In the genomic region with DNA sequence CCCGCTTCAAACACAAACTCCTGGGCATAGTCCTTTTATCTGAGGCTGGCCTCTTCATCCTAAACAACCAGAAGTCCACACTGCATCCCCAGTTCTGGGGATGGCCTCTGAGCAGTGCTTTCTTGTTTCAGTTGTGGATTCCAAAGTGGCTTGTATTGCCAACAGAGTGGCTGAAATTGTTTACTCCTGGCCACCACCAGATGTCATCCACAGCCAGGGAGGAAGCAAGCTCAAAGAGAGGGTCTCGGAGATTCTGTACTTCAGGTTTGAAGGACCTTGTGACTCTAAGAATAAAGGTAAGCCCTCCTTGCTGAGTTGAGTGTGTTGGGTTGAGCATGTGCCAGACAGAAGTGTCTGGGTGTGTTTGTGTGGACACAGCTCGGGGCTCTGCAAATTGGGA, we compare ENCODE assay signal across 15 mouse cellular contexts. TPM values are rescaled to one million over a fixed set of nuclear protein-coding genes. Genes with fewer than 3 reads are reported as not detected.
DNase-seq lines count a peak whose midpoint lies in the region; ATAC-seq and TF ChIP-seq lines count a peak whose summit lies in the region.
"Had no signal": no experiment of that assay in that cellular context is flagged by ENCODE, and none has a peak within 500 bp of the region (broad histone marks: within the 10 kb centered on the region; RNA-seq: fewer than 3 reads in every experiment).

No protein-coding gene starts in this region.

- no peaks in the 10 kb centered on the region for H3K36me3 ChIP-seq in hindbrain, postnatal 0 days (ENCODE audit: insufficient read depth, low read length)
- no peaks in the 10 kb centered on the region for H3K36me3 ChIP-seq in hindbrain, embryonic 10.5 days
- H3K36me3 ChIP-seq in liver, postnatal 0 days (replicated peaks; ENCODE audit: insufficient read depth, low read length), result no peaks in the 10 kb centered on the region
- no peaks in the 10 kb centered on the region for H3K36me3 ChIP-seq in liver, embryonic 11.5 days (ENCODE audit: control insufficient read depth, insufficient read depth, low read length)
- H3K36me3 ChIP-seq: neural tube, embryonic 12.5 days; stomach, embryonic 15.5 days had no signal

- ATAC-seq in hindbrain, postnatal 0 days, result no peak
- ATAC-seq in liver, postnatal 0 days, result no peak
- ATAC-seq in liver, embryonic 11.5 days (replicated peaks; ENCODE audit: low FRiP score), result no peak
- ATAC-seq: midbrain, embryonic 16.5 days had no signal

- peak; percentile 74 for TF ChIP-seq CTCF in hindbrain, postnatal 0 days (IDR thresholded peaks at IDR 0.05; ENCODE audit: low read depth)
- peak; percentile 37 for TF ChIP-seq CTCF in liver, postnatal 0 days (IDR thresholded peaks at IDR 0.05; ENCODE audit: low read depth)
- peak; percentile 49; the same call in 1 of the 2 replicates for TF ChIP-seq CTCF in brain, embryonic 14.5 days (IDR thresholded peaks at IDR 0.05; ENCODE audit: borderline replicate concordance, extremely low read depth, insufficient read depth, insufficient read length)

- peak; percentile 30 for DNase-seq in embryo, embryonic 10.5 days (ENCODE audit: low spot score)
- DNase-seq in embryo, embryonic 10 days (ENCODE audit: low spot score), result no peak
- DNase-seq in hindbrain, postnatal 0 days (ENCODE audit: low spot score), result peak; percentile 57
- DNase-seq in hindbrain, embryonic 10.5 days (ENCODE audit: low spot score), result no peak
- no peak for DNase-seq in liver, postnatal 0 days
- no peak for DNase-seq in liver, embryonic 11.5 days (ENCODE audit: low spot score)
- peak; percentile 55 for DNase-seq in brain, embryonic 14.5 days (ENCODE audit: low read depth)
- no peak for DNase-seq in spleen, postnatal 10 days (ENCODE audit: low spot score in 2 of 2)
- DNase-seq: adrenal gland, postnatal 36 days; lung, postnatal 4 days; thymus, postnatal 25 days had no signal

- WGBS in hindbrain, postnatal 0 days, result 72% methylated on average over 3 of the region's 3 CpGs
- WGBS in hindbrain, embryonic 10.5 days, result 85% methylated on average over 3 of the region's 3 CpGs
- WGBS in liver, postnatal 0 days (ENCODE audit: insufficient replicate concordance), result 76% methylated on average over 3 of the region's 3 CpGs
- WGBS in liver, embryonic 11.5 days, result 77% methylated on average over 3 of the region's 3 CpGs

- TF ChIP-seq POLR2A in brain, embryonic 14.5 days (IDR thresholded peaks at IDR 0.05; ENCODE audit: borderline replicate concordance, extremely low read depth, insufficient read depth, insufficient read length, poor library complexity, severe bottlenecking), result no peak

- H3K4me2 ChIP-seq in hindbrain, postnatal 0 days (ENCODE audit: low read depth, low read length), result no peak overlapping the region
- no peak overlapping the region for H3K4me2 ChIP-seq in liver, postnatal 0 days (ENCODE audit: low read depth, low read length)
- no peak overlapping the region for H3K4me2 ChIP-seq in liver, embryonic 11.5 days
- H3K4me2 ChIP-seq: neural tube, embryonic 12.5 days; stomach, embryonic 15.5 days had no signal

- no peaks in the 10 kb centered on the region for H3K9me3 ChIP-seq in hindbrain, postnatal 0 days (ENCODE audit: low read length)
- no peaks in the 10 kb centered on the region for H3K9me3 ChIP-seq in hindbrain, embryonic 10.5 days
- H3K9me3 ChIP-seq in liver, postnatal 0 days (ENCODE audit: low read length), result no peaks in the 10 kb centered on the region
- H3K9me3 ChIP-seq in liver, embryonic 11.5 days (ENCODE audit: control insufficient read depth, low read length), result no peaks in the 10 kb centered on the region
- H3K9me3 ChIP-seq: neural tube, embryonic 12.5 days; stomach, embryonic 15.5 days had no signal

- no peak overlapping the region for H3K4me3 ChIP-seq in hindbrain, postnatal 0 days (ENCODE audit: low read length)
- no peak overlapping the region for H3K4me3 ChIP-seq in hindbrain, embryonic 10.5 days
- no peak overlapping the region for H3K4me3 ChIP-seq in liver, postnatal 0 days (ENCODE audit: low read depth, low read length)
- H3K4me3 ChIP-seq in liver, embryonic 11.5 days (ENCODE audit: low read depth, low read length), result no peak overlapping the region
- H3K4me3 ChIP-seq: neural tube, embryonic 12.5 days; stomach, embryonic 15.5 days had no signal

- H3K27me3 ChIP-seq in hindbrain, postnatal 0 days (ENCODE audit: insufficient read depth, low read length), result no peaks in the 10 kb centered on the region
- no peaks in the 10 kb centered on the region for H3K27me3 ChIP-seq in hindbrain, embryonic 10.5 days (ENCODE audit: insufficient read depth, poor library complexity, severe bottlenecking)
- H3K27me3 ChIP-seq in liver, postnatal 0 days (ENCODE audit: insufficient read depth, low read length), result no peaks in the 10 kb centered on the region
- no peaks in the 10 kb centered on the region for H3K27me3 ChIP-seq in liver, embryonic 11.5 days (replicated peaks; ENCODE audit: control insufficient read depth, insufficient read depth, low read length)
- H3K27me3 ChIP-seq: neural tube, embryonic 12.5 days; stomach, embryonic 15.5 days had no signal

- no peak for TF ChIP-seq EP300 in liver, postnatal 0 days (IDR thresholded peaks at IDR 0.05; ENCODE audit: low read depth)

- H3K4me1 ChIP-seq in hindbrain, postnatal 0 days (ENCODE audit: insufficient read depth, low read length), result no peaks in the 10 kb centered on the region
- peaks cover 20% of the 10 kb centered on the region for H3K4me1 ChIP-seq in hindbrain, embryonic 10.5 days (replicated peaks)
- peaks cover 4% of the 10 kb centered on the region; the same call in 1 of the 2 replicates for H3K4me1 ChIP-seq in liver, postnatal 0 days (ENCODE audit: insufficient read depth)
- H3K4me1 ChIP-seq in liver, embryonic 11.5 days (replicated peaks; ENCODE audit: control insufficient read depth, insufficient read depth, low read length), result no peaks in the 10 kb centered on the region
- H3K4me1 ChIP-seq: neural tube, embryonic 12.5 days had no signal

- no peak overlapping the region for H3K27ac ChIP-seq in hindbrain, postnatal 0 days
- H3K27ac ChIP-seq in hindbrain, embryonic 10.5 days, result no peak overlapping the region
- H3K27ac ChIP-seq in liver, postnatal 0 days (ENCODE audit: low read depth), result no peak overlapping the region
- H3K27ac ChIP-seq in liver, embryonic 11.5 days (ENCODE audit: low read depth, low read length), result no peak overlapping the region
- H3K27ac ChIP-seq: neural tube, embryonic 12.5 days; stomach, embryonic 15.5 days had no signal

- H3K9ac ChIP-seq in hindbrain, postnatal 0 days (replicated peaks; ENCODE audit: low read length), result no peak overlapping the region
- H3K9ac ChIP-seq in liver, postnatal 0 days (replicated peaks), result no peak overlapping the region
- H3K9ac ChIP-seq in liver, embryonic 11.5 days (ENCODE audit: low read depth, low read length), result no peak overlapping the region
- H3K9ac ChIP-seq: neural tube, embryonic 12.5 days; stomach, embryonic 15.5 days had no signal

RNA-seq across cellular contexts. Expression of gene Bcl2l14, which starts 31.0 kb away (rescaled TPM):
- total RNA-seq in hindbrain, postnatal 0 days (2014; rRNA removed), result 0.14 TPM in 1 of 2 replicates, not detected in the other
- 0.11 and 0.15 TPM in 2 replicates for polyA plus RNA-seq in hindbrain, postnatal 0 days (2015; fragmentation: Nextera tagmentation; extraction: Ambion mirVana)
- polyA plus RNA-seq in hindbrain, embryonic 10.5 days (2016; fragmentation: Nextera tagmentation; extraction: Ambion mirVana), result 0.31 and 0.42 TPM in 2 replicates
- polyA plus RNA-seq in liver, postnatal 0 days (2015; fragmentation: Nextera tagmentation; extraction: Ambion mirVana), result 0.14 and 0.26 TPM in 2 replicates
- polyA plus RNA-seq in liver, embryonic 11.5 days (2014; fragmentation: Nextera tagmentation; extraction: Ambion mirVana), result 0.32 and 0.40 TPM in 2 replicates
- not detected in 2 replicates for polyA plus RNA-seq in brain, embryonic 14.5 days (2012; rRNA removed)
- total RNA-seq: adrenal gland, postnatal 36 days had no signal
- polyA plus RNA-seq: liver, adult 2 months; midbrain, embryonic 16.5 days had no signal

Comparison
In these comparisons a context has a peak if more than half of its experiments do, and no peak if none do; other contexts are left out.
1. DNase-seq: peak in embryo, embryonic 10.5 days (single experiment), hindbrain, postnatal 0 days (single experiment) and brain, embryonic 14.5 days (single experiment); none in embryo, embryonic 10 days (single experiment), hindbrain, embryonic 10.5 days (single experiment), liver, postnatal 0 days (single experiment), liver, embryonic 11.5 days (single experiment) and spleen, postnatal 10 days (0 of 2).
2. Peak in every context shown above with its lines, with median percentiles within 50 percentile points of each other: CTCF ChIP-seq.